Comparison of ENCODE assay signal across 15 mouse cellular contexts in genomic region chr9:45294210-45295011, GRCm38 (mm10). TPM values are rescaled to one million over a fixed set of nuclear protein-coding genes. Genes with fewer than 3 reads are reported as not detected.
A peak's percentile ranks its signal among the peaks of the same experiment; 100 is the strongest.
DNase-seq lines count a peak whose midpoint lies in the region; ATAC-seq lines count a peak whose summit lies in the region.
"Had no signal": no experiment of that assay in that cellular context is flagged by ENCODE, and none has a peak within 500 bp of the region (broad histone marks: within the 10 kb centered on the region; RNA-seq: fewer than 3 reads in every experiment).

No protein-coding gene starts in this region.

- H3K36me3 ChIP-seq in limb, embryonic 10.5 days = no peaks in the 10 kb centered on the region
- H3K36me3 ChIP-seq: embryonic facial prominence, embryonic 10.5 days; forebrain, embryonic 12.5 days had no signal

- no peaks in the 10 kb centered on the region for H3K4me1 ChIP-seq in limb, embryonic 10.5 days
- H3K4me1 ChIP-seq: forebrain, embryonic 12.5 days had no signal

- peak; percentile 73 for ATAC-seq in monocyte, adult 5-6 weeks (replicated peaks; ENCODE audit: insufficient number of reproducible peaks, low FRiP score, low TSS enrichment, poor library complexity, severe bottlenecking)

- no peak overlapping the region for H3K27ac ChIP-seq in limb, embryonic 10.5 days
- H3K27ac ChIP-seq: embryonic facial prominence, embryonic 10.5 days; forebrain, embryonic 12.5 days had no signal

- peak; percentile 20 for DNase-seq in kidney, adult 9 months
- DNase-seq in kidney, adult 18-20 months = no peak
- peak; percentile 84 for DNase-seq in CD4-positive helper T cell, adult 2 months (ENCODE audit: low read depth, low spot score)
- DNase-seq in embryo, embryonic 10 days (ENCODE audit: low spot score) = peak; percentile 55
- DNase-seq in limb, embryonic 10.5 days (ENCODE audit: low spot score) = no peak
- no peak for DNase-seq in adipocyte (ENCODE audit: low spot score)
- no peak for DNase-seq in adrenal gland, adult 8-10 months
- DNase-seq: gastrocnemius, postnatal 36 days; lung, postnatal 10 days; thymus, postnatal 36 days had no signal

- no peak overlapping the region for H3K4me3 ChIP-seq in limb, embryonic 10.5 days
- H3K4me3 ChIP-seq: embryonic facial prominence, embryonic 10.5 days; forebrain, embryonic 12.5 days had no signal

- H3K27me3 ChIP-seq in limb, embryonic 10.5 days (ENCODE audit: low read depth, poor library complexity, severe bottlenecking) = no peaks in the 10 kb centered on the region

- H3K9me3 ChIP-seq in limb, embryonic 10.5 days (replicated peaks) = no peaks in the 10 kb centered on the region
- H3K9me3 ChIP-seq: embryonic facial prominence, embryonic 10.5 days; forebrain, embryonic 12.5 days had no signal

- WGBS in limb, embryonic 10.5 days = 53% methylated on average over 10 of the region's 10 CpGs

RNA-seq across cellular contexts. Expression of gene Tmprss13, which starts 24.5 kb away (rescaled TPM):
- total RNA-seq in monocyte, adult 5-6 weeks (2017) = 0.68 to 2.6 TPM in 2 of 3 replicates, not detected in the other
- polyA plus RNA-seq in limb, embryonic 10.5 days (2016; fragmentation: Nextera tagmentation; extraction: Ambion mirVana) = 0.51 and 0.95 TPM in 2 replicates
- total RNA-seq in adrenal gland, adult 8-10 months (2022) = under 1 TPM; 0.18 to 0.87 (median 0.52) TPM
- polyA plus RNA-seq: large intestine, adult 2 months; neural tube, embryonic 11.5 days had no signal

RNA-seq across cellular contexts. Expression of gene Il10ra, which starts 25.5 kb away (rescaled TPM):
- total RNA-seq in monocyte, adult 5-6 weeks (2017) = 358 to 411 TPM (median 369 TPM) in 3 replicates
- 0.26 TPM in 2 replicates for polyA plus RNA-seq in limb, embryonic 10.5 days (2016; fragmentation: Nextera tagmentation; extraction: Ambion mirVana)
- total RNA-seq in adrenal gland, adult 8-10 months (2022) = 1 to 10 TPM; 4.3 to 5.5 (median 5.3) TPM

Comparison
In these comparisons a context has a peak if more than half of its experiments do, and no peak if none do; other contexts are left out.
1. DNase-seq: peak in kidney, adult 9 months (single experiment), CD4-positive helper T cell, adult 2 months (single experiment) and embryo, embryonic 10 days (single experiment); none in kidney, adult 18-20 months (single experiment), limb, embryonic 10.5 days (single experiment), adipocyte (single experiment) and adrenal gland, adult 8-10 months (single experiment).
2. RNA of gene Il10ra, which starts 25.5 kb away (total RNA-seq): 358 to 411 TPM in monocyte, adult 5-6 weeks; 4.3 to 5.5 TPM in adrenal gland, adult 8-10 months; every median in the first group is over 10 times any median in the second.